Mouse (Mus musculus) stomach, postnatal 0 days (tissue): ENCODE data around the gene Ift140. TPM values are rescaled to one million over a fixed set of nuclear protein-coding genes. Genes with fewer than 3 reads are reported as not detected.

ENCODE experiments used
- ATAC-seq: fragments of 200-750 bp; cut with Nextera tagmentation; 2 replicates; pipeline ENCODE4 v1.8.0; 2017; ENCODE audit not compliant: low FRiP score, low TSS enrichment
- DNase-seq: peaks from one replicate; pipeline ENCODE4 v3.0.0-alpha.2; 2016; ENCODE audit warnings: low spot score
- H3K27ac ChIP-seq: fragments of 300-500 bp; sonication (generic); replicated peaks from 2 replicates; pipeline ENCODE4 v1.5.1; 2014; ENCODE audit warnings: mild to moderate bottlenecking, control low read depth
- H3K27me3 ChIP-seq: fragments of 300-500 bp; sonication (generic); 2 replicates; pipeline ENCODE4 v1.6.1; 2014; ENCODE audit warnings: low read length; ENCODE audit not compliant: control insufficient read depth, insufficient read depth
- H3K36me3 ChIP-seq: fragments of 300-500 bp; sonication (generic); 2 replicates; pipeline ENCODE4 v1.6.1; 2014; ENCODE audit warnings: low read length, mixed read lengths; ENCODE audit not compliant: control insufficient read depth, insufficient read depth
- H3K4me1 ChIP-seq: fragments of 300-500 bp; sonication (generic); replicated peaks from 2 replicates; pipeline ENCODE4 v1.6.1; 2014; ENCODE audit warnings: antibody characterized with exemption; ENCODE audit not compliant: control insufficient read depth, insufficient read depth
- H3K4me2 ChIP-seq: fragments of 300-500 bp; sonication (generic); replicated peaks from 2 replicates; pipeline ENCODE4 v1.6.1; 2014; ENCODE audit warnings: low read depth, mild to moderate bottlenecking, control low read depth, moderate library complexity
- H3K4me3 ChIP-seq: fragments of 300-500 bp; sonication (generic); 2 replicates; pipeline ENCODE4 v1.5.1; 2014; ENCODE audit warnings: low read depth, low read length, control low read depth
- H3K9ac ChIP-seq: fragments of 300-500 bp; sonication (generic); 2 replicates; pipeline ENCODE4 v1.6.1; 2014; ENCODE audit warnings: mild to moderate bottlenecking, low read length, control low read depth, mixed read lengths
- H3K9me3 ChIP-seq: fragments of 300-500 bp; sonication (generic); 2 replicates; pipeline ENCODE4 v1.6.1; 2016; ENCODE audit warnings: low read length; ENCODE audit not compliant: control insufficient read depth
- CTCF ChIP-seq: IDR thresholded peaks from 2 replicates; pipeline ENCODE4 v1.5.1; 2016; ENCODE audit warnings: antibody characterized with exemption, low read depth, mild to moderate bottlenecking, moderate library complexity
- EP300 ChIP-seq: optimal IDR thresholded peaks from 2 replicates; pipeline ENCODE3; 2016; ENCODE audit warnings: antibody characterized with exemption
- WGBS: fragments of 180-500 bp; shearing (Covaris S2); extraction: QIAGEN DNeasy Blood & Tissue Kit; methylation state at CpG from one replicate; pipeline ENCODE4 v1.1.7; 2014; 5-methylcytosine and 5-hydroxymethylcytosine counted together
- polyA plus RNA-seq: library from polyadenylated mRNA; unstranded; fragments of >200 nt; fragmentation: Nextera tagmentation; extraction: Ambion mirVana; gene quantifications from 2 replicates; pipeline ENCODE4 v1.2.1, GENCODE M21; 2015

Gene Ift140
- polyA plus RNA-seq, 1 experiment from 2014 or later, result 4.1 TPM

- 91% methylated on average over 6 of the region's 6 CpGs for whole genome bisulfite sequencing
- Histone ChIP-seq H3K27me3 (no peaks in the 10 kb centered on the region), H3K4me3 (no peak overlapping the region), H3K36me3 (peaks cover 19% of the 10 kb centered on the region; the same call in 1 of the 2 replicates), H3K9ac (no peak overlapping the region), H3K9me3 (no peaks in the 10 kb centered on the region), H3K4me2 (no peak overlapping the region), H3K27ac (no peak overlapping the region), H3K4me1 (no peaks in the 10 kb centered on the region)
- DNase-seq (no peak), ATAC-seq (no peak)
- TF ChIP-seq EP300 (no peak), CTCF (no peak)
These were observed 84.2 kb downstream of the Ift140 start for GRCm38 (mm10) chr17:25100052-25100451.

GRCm38 (mm10) chr17:25101338-25101737, 85.5 kb downstream of the Ift140 start:
- ATAC-seq, result no peak
- H3K36me3 ChIP-seq, result peaks cover 19% of the 10 kb centered on the region; the same call in 1 of the 2 replicates
- 87% methylated on average over 11 of the region's 11 CpGs for WGBS

GRCm38 (mm10) chr17:25107786-25108185, 91.9 kb downstream of the Ift140 start:
- Histone ChIP-seq H3K9ac (no peak overlapping the region), H3K36me3 (peaks cover 11% of the 10 kb centered on the region; the same call in 1 of the 2 replicates), H3K4me3 (no peak overlapping the region), H3K4me1 (no peaks in the 10 kb centered on the region), H3K27me3 (no peaks in the 10 kb centered on the region), H3K9me3 (no peaks in the 10 kb centered on the region), H3K4me2 (no peak overlapping the region), H3K27ac (no peak overlapping the region)
- no peak for ATAC-seq
- TF ChIP-seq CTCF (no peak), EP300 (no peak)
- no peak for DNase-seq
- 95% methylated on average over 6 of the region's 16 CpGs for WGBS

More at GRCm38 (mm10) chr17:25101338-25101737, 85.5 kb downstream of the Ift140 start:
- Histone ChIP-seq H3K27ac (no peak overlapping the region), H3K4me3 (no peak overlapping the region), H3K4me1 (no peaks in the 10 kb centered on the region), H3K9me3 (no peaks in the 10 kb centered on the region), H3K9ac (no peak overlapping the region), H3K4me2 (no peak overlapping the region), H3K27me3 (no peaks in the 10 kb centered on the region)
- DNase-seq, result no peak
- TF ChIP-seq EP300 (no peak), CTCF (no peak)

- H3K36me3 ChIP-seq, result peaks cover 6% of the 10 kb centered on the region; the same call in 1 of the 2 replicates
- 68% methylated on average over 2 of the region's 2 CpGs for WGBS
- no peak overlapping the region for H3K4me3 ChIP-seq
- no peaks in the 10 kb centered on the region for H3K27me3 ChIP-seq
- peak; percentile 79 for TF ChIP-seq CTCF
- TF ChIP-seq EP300, result no peak
- peak; percentile 61 for DNase-seq
- peak; percentile 65 for ATAC-seq
- no peaks in the 10 kb centered on the region for H3K4me1 ChIP-seq
- no peak overlapping the region for H3K4me2 ChIP-seq
- no peak overlapping the region for H3K9ac ChIP-seq
- H3K27ac ChIP-seq, result no peak overlapping the region
- no peaks in the 10 kb centered on the region for H3K9me3 ChIP-seq
These were observed 93.7 kb downstream of the Ift140 start for GRCm38 (mm10) chr17:25109578-25109977.

- no peak overlapping the region for H3K27ac ChIP-seq
- no peak overlapping the region for H3K4me3 ChIP-seq
- peaks cover 6% of the 10 kb centered on the region; the same call in 1 of the 2 replicates for H3K36me3 ChIP-seq
- no peak overlapping the region for H3K4me2 ChIP-seq
- no peaks in the 10 kb centered on the region for H3K9me3 ChIP-seq
- no peaks in the 10 kb centered on the region for H3K27me3 ChIP-seq
- DNase-seq, result no peak
- no peak for TF ChIP-seq EP300
- no peak for TF ChIP-seq CTCF
- no peak overlapping the region for H3K9ac ChIP-seq
- WGBS, result 92% methylated on average over 6 of the region's 6 CpGs
- H3K4me1 ChIP-seq, result peaks cover 3% of the 10 kb centered on the region; the same call in 1 of the 2 replicates
- ATAC-seq, result no peak
These were observed 94.7 kb downstream of the Ift140 start for GRCm38 (mm10) chr17:25110590-25110989.

GRCm38 (mm10) chr17:25111220-25111619, 95.3 kb downstream of the Ift140 start:
- H3K27me3 ChIP-seq, result no peaks in the 10 kb centered on the region
- H3K9me3 ChIP-seq, result no peaks in the 10 kb centered on the region
- no peak overlapping the region for H3K27ac ChIP-seq
- DNase-seq, result no peak
- TF ChIP-seq CTCF (no peak), EP300 (no peak)
- 90% methylated on average over 5 of the region's 5 CpGs for WGBS
- H3K36me3 ChIP-seq, result peaks cover 6% of the 10 kb centered on the region; the same call in 1 of the 2 replicates
- H3K9ac ChIP-seq, result no peak overlapping the region
- H3K4me3 ChIP-seq, result no peak overlapping the region
- no peak for ATAC-seq
- peaks cover 3% of the 10 kb centered on the region for H3K4me1 ChIP-seq
- H3K4me2 ChIP-seq, result no peak overlapping the region
